Mouse (Mus musculus) adrenal gland, postnatal 25 days (tissue): Measurements from ENCODE around the gene Igfbp5. TPM values are rescaled to one million over a fixed set of nuclear protein-coding genes. Genes with fewer than 3 reads are reported as not detected.

Experiments
- DNase-seq: peaks from one replicate; pipeline ENCODE4 v3.0.0; 2021; ENCODE audit warnings: mixed read lengths
- long read RNA-seq: library from polyadenylated mRNA; stranded (forward); transcript quantifications from one replicate; pipeline ENCODE4 v2.0.0, GENCODE M21; 2021
- total RNA-seq: library from RNA; stranded (reverse); gene quantifications from 2 replicates; pipeline ENCODE4 v1.2.3, GENCODE M21; 2021

Gene Igfbp5
- 49.9 and 57.5 TPM in 2 replicates for total RNA-seq
- long read RNA-seq, full-length matches to known transcripts, result 2 of 23 reads
- long read RNA-seq, partial matches to known transcripts, result 0 of 23 reads
- long read RNA-seq, other reads (novel, unspliced or antisense), result 21 of 23 reads

- DNase-seq, result peak; percentile 81
These were observed at the start of gene Igfbp5 for GRCm38 (mm10) chr1:72874287-72875211. Igfbp5 (minus strand) TSS chr1:72874884.

GRCm38 (mm10) chr1:72914815-72915214 lies 40.1 kb upstream of the Igfbp5 start:
- DNase-seq, result no peak

- peak; percentile 38 for DNase-seq
These were observed 38.4 kb upstream of the Igfbp5 start for GRCm38 (mm10) chr1:72913073-72913472.

- no peak for DNase-seq
These were observed 21.1 kb upstream of the Igfbp5 start for GRCm38 (mm10) chr1:72895821-72896220.

GRCm38 (mm10) chr1:72887910-72888309 lies 13.2 kb upstream of the Igfbp5 start:
- DNase-seq, result no peak

GRCm38 (mm10) chr1:72885819-72886169 lies 11.1 kb upstream of the Igfbp5 start:
- no peak for DNase-seq

GRCm38 (mm10) chr1:72885111-72885818 lies 10.6 kb upstream of the Igfbp5 start:
- DNase-seq, result no peak

GRCm38 (mm10) chr1:72879319-72879634 lies 4.6 kb upstream of the Igfbp5 start:
- no peak for DNase-seq

- no peak for DNase-seq
These were observed 4.0 kb upstream of the Igfbp5 start for GRCm38 (mm10) chr1:72878473-72879318.

- no peak for DNase-seq
These were observed 3.2 kb upstream of the Igfbp5 start for GRCm38 (mm10) chr1:72877892-72878291.

- DNase-seq, result no peak
These were observed 1.4 kb upstream of the Igfbp5 start for GRCm38 (mm10) chr1:72876111-72876510.

- DNase-seq, result no peak
These were observed 1.0 kb upstream of the Igfbp5 start for GRCm38 (mm10) chr1:72875708-72876107.

GRCm38 (mm10) chr1:72873511-72874286 lies 985 bp downstream of the Igfbp5 start:
- peak; percentile 47 for DNase-seq

GRCm38 (mm10) chr1:72873078-72873477 lies 1.6 kb downstream of the Igfbp5 start:
- no peak for DNase-seq

GRCm38 (mm10) chr1:72872521-72872920 lies 2.2 kb downstream of the Igfbp5 start:
- DNase-seq, result peak; percentile 58

- no peak for DNase-seq
These were observed 2.8 kb downstream of the Igfbp5 start for GRCm38 (mm10) chr1:72871697-72872411.

GRCm38 (mm10) chr1:72871337-72871696 lies 3.4 kb downstream of the Igfbp5 start:
- DNase-seq, result no peak

- DNase-seq, result peak; percentile 87
These were observed 3.9 kb downstream of the Igfbp5 start for GRCm38 (mm10) chr1:72870615-72871336.

GRCm38 (mm10) chr1:72869681-72870614 lies 4.7 kb downstream of the Igfbp5 start:
- peak; percentile 72 for DNase-seq
